Comparison of ENCODE assay signal across 16 mouse cellular contexts in the genomic region with DNA sequence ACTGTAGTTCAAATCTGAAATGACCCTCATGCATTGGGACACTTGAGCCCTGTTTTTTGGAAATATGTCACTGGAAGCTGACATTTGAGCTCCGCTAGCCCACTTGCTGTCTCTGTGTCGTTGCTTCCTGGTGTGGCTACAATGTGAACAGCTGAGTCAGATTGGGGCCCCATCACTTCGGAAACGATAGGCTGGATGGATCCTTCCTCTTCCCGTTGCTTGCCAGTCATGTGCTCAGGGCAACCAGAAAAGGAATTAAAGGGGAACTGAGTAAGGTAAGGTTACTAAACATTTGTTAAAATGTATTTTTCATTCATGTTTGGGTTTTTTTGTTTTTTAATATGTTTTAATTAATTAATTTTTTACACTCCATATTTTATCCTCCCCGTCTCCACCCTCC.
"Had no signal": no experiment of that assay in that cellular context is flagged by ENCODE, and none has a peak within 500 bp of the region (broad histone marks: within the 10 kb centered on the region; RNA-seq: fewer than 3 reads in every experiment).

No protein-coding gene starts in this region.

- H3K4me3 ChIP-seq: neural tube, embryonic 13.5 days; neural tube, embryonic 15.5 days; stomach, embryonic 15.5 days had no signal

- H3K27ac ChIP-seq: neural tube, embryonic 13.5 days; neural tube, embryonic 15.5 days; stomach, embryonic 15.5 days; stomach, postnatal 0 days had no signal

- DNase-seq: retina, postnatal 1 day; right cerebral cortex, adult 18-20 months; right cerebral cortex, postnatal 14 days; right cerebral cortex, postnatal 25 days; right cerebral cortex, postnatal 4 days; spleen, adult 18-20 months; thymus, adult 18-20 months; thymus, adult 2 months; thymus, postnatal 14 days; thymus, postnatal 25 days; thymus, postnatal 36 days; thymus, postnatal 4 days had no signal

- H3K4me1 ChIP-seq: neural tube, embryonic 13.5 days; neural tube, embryonic 15.5 days; stomach, embryonic 15.5 days had no signal
